Mouse (Mus musculus) thymus, postnatal 10 days (tissue): ENCODE measurements around the gene Lrmda.
A peak's percentile ranks its signal among the peaks of the same experiment; 100 is the strongest.

Source experiments
- DNase-seq, 2 experiments: peaks; one replicate each; pipeline ENCODE4 v3.0.0; 2021; ENCODE audit warnings: low spot score in 2 of 2

The Lrmda gene

DNA sequence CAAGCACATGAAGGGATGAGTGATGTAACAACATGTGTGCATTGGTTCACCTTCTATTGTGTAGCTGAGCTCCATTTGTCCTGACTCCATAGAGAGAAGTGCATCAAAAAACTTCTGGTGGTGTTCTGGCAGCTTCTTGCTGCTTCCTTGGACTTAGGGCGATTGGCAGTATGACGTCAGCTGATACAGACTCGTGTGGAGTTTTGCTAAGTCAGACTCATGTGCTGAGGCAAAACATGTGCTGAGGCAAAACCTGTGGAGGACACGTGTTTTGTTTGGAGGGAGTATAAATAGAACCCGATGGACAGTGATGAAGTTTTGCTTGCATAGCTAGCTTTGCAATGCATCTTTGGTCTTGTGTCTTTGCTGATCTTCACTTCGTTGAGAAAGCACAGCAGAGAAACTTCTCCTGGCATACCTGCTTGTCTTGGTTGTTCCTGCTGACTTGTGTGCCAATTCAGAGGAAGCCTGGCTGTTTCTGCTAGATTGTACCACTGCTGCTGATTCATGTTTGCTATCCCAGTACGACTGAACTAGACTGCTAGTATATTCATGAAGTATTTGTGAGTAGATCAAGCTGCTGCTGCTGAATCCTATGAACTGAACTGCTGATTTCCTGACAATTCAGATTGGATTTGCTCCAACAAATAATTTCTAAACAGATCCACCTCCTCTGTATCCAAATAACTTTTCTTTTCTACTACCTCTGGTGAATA, 208.9 kb downstream of the Lrmda start:
- DNase-seq = no peak

DNA sequence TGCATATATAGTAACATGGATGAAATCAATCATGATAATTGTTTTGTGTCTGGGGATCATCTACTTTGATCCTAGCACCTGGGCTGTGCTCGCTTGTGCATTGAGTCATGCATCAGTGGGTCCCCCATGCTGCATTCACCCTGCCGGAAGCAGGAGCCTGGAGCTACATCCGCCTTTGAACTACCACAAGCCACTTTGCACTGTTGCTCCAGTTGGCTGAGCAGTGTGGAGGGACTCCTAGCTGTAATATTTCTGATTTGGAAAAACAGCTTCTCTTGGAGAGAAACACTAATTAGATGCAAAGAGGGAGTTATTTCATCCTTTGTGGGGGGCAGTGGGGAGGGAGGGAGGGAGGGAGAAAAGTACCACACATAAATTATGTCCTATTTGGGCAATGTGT, 220.8 kb downstream of the Lrmda start:
- DNase-seq = no peak

DNA sequence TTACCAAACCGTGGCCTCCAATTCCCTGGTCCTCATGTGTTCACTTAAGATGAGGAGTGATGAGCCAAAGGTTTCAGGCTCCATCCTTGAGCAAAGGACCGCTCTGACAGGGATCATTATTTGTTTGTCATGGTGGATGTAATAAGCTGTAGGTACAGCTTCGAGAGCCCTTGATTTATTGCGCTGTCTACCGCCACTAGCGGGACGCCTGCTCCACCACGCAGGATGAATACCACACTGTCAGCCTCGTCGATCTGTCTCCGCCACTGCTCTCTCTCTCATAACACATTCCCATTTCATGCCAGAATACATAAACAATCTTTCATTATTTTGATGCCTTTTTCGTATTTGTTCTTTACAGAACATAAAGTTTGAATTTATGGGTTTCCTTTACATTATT, 235.9 kb downstream of the Lrmda start:
- DNase-seq = no peak

GRCm38 (mm10) chr14:22256274-22256673, 236.8 kb downstream of the Lrmda start:
- DNase-seq = peak in 1 of 2 experiments; percentile 30

DNA sequence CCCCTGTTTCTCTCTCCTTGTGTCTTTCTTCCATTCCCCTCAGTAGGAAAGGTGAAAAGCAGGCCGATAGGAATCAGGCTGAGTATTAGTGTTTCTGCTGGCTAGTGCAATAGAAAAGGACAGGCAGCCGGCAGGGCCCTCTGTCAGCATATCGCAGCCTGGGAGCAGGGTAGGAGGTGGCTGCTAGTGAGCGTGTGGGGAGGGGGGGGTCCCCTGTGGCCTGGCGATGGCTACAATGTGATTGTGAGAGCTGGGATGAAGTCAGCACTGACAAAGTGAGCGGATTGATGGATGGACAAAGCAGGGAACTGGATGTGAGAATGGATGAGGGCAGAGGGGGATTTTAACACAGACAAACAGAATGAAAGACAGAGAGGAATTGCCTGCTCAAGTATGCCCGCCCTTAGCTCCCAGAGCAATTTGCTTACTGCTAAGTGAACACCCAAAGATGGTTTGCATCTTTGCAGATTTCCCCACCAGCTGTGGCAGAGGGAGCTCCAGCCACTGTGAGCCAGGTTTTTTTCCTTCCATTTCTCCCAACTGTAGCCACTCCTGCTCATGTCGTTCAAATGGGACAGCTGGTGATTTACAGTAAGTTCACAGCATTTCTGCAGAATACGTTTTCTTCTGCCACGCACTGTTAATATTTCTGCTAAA, 240.0 kb downstream of the Lrmda start:
- no peak for DNase-seq

DNA sequence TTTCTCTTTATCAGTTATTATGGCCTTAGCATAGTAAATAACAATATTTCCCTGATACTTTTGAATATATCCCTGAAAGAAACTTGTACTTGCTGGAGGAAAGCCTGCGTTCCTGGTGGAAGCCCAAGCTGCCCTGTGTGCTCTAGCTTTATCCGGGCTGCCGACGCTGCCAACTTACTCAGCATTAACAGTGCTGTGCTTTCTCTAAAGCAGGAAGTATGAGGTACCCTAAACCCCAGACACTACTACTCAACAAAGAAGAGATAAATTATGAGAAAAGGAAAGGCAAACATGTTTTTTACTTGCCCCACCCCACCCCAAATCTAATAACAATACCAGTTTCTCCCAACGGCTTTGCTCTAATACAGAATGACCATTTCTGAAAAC, 240.5 kb downstream of the Lrmda start:
- DNase-seq = no peak

DNA sequence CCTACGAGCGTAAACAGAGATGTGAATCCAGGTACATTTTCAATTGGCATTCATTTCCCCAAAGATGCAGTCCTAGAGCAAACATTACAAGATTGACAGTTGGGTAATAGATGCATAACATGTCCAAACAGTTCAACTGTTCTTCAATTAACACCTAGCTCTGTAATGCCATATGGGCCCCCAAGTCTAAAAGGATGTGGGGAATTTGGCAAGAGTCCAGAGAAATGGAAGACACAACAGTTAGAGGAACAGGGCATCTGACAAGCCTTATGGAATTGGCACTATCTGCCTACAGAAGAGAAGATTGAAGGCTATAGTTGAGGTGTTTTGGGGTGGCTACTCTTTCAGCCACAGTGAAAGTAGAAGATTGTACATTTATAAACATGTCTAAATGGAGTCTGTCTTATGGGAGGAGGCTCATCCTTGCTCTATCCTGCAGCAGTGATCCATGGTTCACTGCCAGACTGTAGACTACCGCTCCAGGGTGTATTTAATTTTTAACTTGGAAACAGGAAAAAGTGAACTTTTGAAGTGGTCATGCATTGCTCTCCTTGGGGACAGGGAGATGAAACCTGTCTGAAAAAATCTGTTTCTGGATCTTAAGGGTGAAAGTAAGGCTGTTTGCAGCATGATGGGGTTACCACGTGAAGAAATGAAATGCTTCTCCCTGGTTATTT, 245.9 kb downstream of the Lrmda start:
- DNase-seq = no peak

DNA sequence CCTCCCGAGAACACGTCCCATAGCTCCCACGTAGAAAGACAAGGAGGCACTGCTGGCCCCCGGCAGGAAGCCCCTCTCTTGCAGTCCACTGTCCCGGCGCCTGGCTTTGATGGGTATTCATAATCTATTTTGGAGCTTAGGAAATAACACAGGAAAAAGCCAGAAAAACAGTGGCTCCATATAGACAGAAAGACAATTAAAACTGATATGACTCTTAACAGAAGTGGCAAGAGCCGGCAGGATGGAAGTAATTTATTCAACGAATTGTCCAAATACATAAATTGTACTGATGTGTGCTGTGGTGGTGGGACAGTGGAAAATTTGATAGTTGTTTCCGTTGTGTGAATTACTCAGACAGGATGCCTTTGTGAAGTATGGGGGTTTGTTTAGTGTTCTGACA, 250.3 kb downstream of the Lrmda start:
- DNase-seq = no peak

GRCm38 (mm10) chr14:22278053-22278452, 258.5 kb downstream of the Lrmda start:
- DNase-seq = no peak

GRCm38 (mm10) chr14:22279591-22279990, 260.1 kb downstream of the Lrmda start:
- DNase-seq = no peak

DNA sequence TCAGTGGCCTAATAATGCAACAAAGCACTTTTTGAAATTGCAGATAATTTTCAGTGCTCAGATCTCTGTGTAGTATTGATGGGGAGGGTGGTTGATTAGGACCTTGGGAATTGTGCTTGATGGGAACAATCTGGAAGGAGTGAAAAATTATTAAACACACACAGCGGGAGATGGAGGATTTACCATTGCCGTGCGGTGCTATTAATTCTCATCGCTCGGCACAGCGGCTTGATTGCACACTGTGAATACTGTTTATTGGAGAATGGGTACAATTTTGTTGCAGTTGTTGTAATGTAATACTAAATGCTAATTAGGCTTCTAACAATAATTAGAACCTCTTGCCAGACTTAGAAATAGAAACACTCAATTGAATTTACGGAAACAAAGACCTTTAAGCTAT, 262.1 kb downstream of the Lrmda start:
- DNase-seq = no peak

DNA sequence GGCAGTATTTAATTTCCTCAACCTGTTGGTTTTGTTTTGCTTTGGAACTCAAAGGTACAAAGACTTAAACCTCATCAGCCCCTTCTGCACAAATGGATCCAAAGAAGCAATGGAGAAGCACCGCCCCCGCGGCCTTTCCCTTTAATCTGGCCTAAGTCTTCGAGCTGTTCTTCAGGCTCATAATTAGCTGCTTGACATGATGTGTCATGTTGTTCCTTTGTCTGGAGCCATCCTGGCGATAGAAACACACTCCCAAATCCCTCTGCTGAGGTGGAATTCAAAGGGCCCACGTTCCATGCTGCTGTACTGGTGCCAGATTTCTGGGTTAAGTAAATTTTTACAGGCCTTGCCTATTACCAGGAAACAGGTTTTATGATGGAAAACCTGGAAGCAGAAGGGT, 263.3 kb downstream of the Lrmda start:
- DNase-seq = no peak

DNA sequence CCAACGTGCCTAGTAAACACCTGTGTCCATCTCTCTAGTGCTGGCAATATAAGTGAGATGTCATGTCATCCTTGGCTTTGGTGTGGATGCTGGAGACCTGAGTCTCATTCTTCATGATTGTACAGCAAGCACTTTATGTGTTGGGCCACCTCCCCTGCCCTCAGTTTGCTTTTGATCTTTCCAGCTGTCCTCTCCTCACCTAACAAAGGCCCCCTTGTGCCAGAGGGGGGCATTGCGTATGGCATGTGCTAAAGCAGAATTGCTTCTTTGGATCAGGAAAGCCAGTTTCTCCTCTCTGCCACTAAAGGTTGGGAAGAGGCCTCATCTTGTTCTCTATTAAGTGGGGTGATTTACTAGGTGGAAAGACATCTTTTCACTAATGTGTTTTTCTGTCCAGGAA, 264.2 kb downstream of the Lrmda start:
- DNase-seq = peak in 1 of 2 experiments; percentile 26

- DNase-seq = no peak
These were observed 265.5 kb downstream of the Lrmda start for GRCm38 (mm10) chr14:22284823-22285517.

- peak in 1 of 2 experiments; percentile 18 for DNase-seq
These were observed 266.3 kb downstream of the Lrmda start for GRCm38 (mm10) chr14:22285826-22286225.

- DNase-seq = no peak
These were observed 268.7 kb downstream of the Lrmda start for GRCm38 (mm10) chr14:22288179-22288578.

DNA sequence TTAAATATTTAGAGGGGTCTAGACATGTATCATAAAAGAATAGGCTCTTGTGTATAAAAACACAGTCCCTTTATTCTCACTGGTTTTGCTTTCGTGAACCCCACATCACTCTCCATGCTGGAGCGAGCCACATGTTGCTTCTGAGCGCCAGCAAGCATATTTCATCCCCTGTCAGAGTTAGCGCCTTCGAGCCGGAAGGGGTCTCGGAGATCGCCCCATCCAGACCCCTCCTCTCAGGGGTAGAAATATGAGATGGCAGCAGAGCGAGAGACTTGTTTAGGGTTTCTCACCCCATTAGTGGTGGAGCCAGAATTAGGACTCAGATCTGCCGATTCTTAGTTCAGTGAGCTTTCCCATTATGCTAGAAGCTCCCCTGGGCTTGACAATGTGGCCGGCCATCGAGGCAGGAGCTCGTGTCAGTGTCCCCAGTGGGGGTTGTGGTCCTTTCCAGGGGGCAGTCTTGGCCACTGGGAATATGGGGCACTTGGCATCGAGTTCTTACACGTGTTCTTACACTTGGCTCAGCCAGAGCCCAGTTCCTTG, 269.9 kb downstream of the Lrmda start:
- DNase-seq = no peak

DNA sequence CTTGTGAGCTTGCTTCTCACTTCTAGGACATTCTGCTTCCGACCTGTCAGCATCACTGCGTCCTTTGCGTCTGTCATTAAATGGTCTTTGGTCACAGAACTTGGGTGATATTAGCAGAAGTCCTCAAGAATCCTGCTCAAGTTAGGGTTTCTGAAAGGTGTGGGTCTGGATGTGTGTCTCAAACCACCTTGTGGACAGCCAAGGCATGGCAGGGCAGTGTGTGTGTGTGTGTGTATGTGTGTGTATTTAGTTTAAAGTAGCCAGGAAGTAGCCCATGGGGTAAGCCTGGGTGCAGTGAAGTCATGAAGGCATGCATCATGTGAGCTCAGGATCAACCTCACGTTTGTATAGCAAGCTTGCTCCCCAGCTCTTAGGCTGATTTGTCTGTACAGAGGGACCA, 274.9 kb downstream of the Lrmda start:
- no peak for DNase-seq

GRCm38 (mm10) chr14:22296655-22297239, 277.2 kb downstream of the Lrmda start:
- no peak for DNase-seq

DNA sequence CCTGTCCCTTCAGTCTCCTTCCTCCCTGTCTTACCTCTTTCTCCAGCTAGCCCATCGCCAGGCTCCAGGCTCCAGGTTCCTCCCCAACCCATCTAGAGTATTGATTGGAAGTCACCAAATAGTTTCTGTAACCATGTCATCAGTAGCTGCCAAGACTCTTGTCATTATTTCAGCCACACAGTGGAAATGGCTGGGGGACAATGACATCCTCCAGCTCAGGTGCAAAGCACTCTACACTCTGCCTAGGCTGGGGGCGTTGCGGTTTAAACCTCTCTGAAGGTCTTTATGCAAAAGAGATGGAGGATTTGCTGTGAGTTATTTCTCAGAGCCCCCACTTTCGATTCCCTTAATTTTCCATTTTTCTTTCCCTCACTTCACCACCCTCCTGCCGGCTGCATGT, 287.2 kb downstream of the Lrmda start:
- DNase-seq = no peak

GRCm38 (mm10) chr14:22308059-22308458, 288.5 kb downstream of the Lrmda start:
- no peak for DNase-seq

GRCm38 (mm10) chr14:22323058-22323457, 303.5 kb downstream of the Lrmda start:
- no peak for DNase-seq
